Mouse (Mus musculus) heart, postnatal 10 days (tissue): ENCODE measurements around the gene Abhd14b. TPM values are rescaled to one million over a fixed set of nuclear protein-coding genes. Genes with fewer than 3 reads are reported as not detected.

ENCODE experiments used
- total RNA-seq, 2 experiments: library from RNA; stranded (reverse); gene quantifications; 2 replicates each; pipeline ENCODE4 v1.2.3; 2021

The Abhd14b gene
- total RNA-seq, 2 experiments from 2014 or later = 4.6 to 6.2 TPM

Other genes starting within 250 kb of the Abhd14b start
- 10 to 100 TPM; 15.4 to 19.5 TPM for gene Ppm1m, start 247.7 kb upstream of the Abhd14b start, total RNA-seq
- 100 to 1,000 TPM; 112 to 132 TPM for gene Twf2, start 244.4 kb upstream of the Abhd14b start, total RNA-seq
- under 1 TPM; 0.72 to 0.79 TPM for gene Tlr9, start 224.9 kb upstream of the Abhd14b start, total RNA-seq
- gene Alas1, start 198.8 kb upstream of the Abhd14b start, total RNA-seq = 100 to 1,000 TPM; 492 to 534 TPM
- gene Poc1a, start 166.4 kb upstream of the Abhd14b start, total RNA-seq = 1 to 10 TPM; 6.4 to 7.2 TPM
- 10 to 100 TPM; 47.0 to 47.1 TPM for gene Dusp7, start 78.8 kb upstream of the Abhd14b start, total RNA-seq
- gene Rpl29, start 18.0 kb upstream of the Abhd14b start, total RNA-seq = 100 to 1,000 TPM; 403 to 404 TPM
- gene Acy1, start 9.1 kb upstream of the Abhd14b start, total RNA-seq = 10 to 100 TPM; 17.0 to 17.8 TPM
- 10 to 100 TPM; 20.0 to 22.4 TPM for gene Abhd14a, start 219 bp downstream of the Abhd14b start, total RNA-seq
- 10 to 100 TPM; 77.4 to 89.6 TPM for gene Pcbp4, start 5.8 kb downstream of the Abhd14b start, total RNA-seq
- under 1 TPM in 1 of 2 experiments, not detected in 1; 0.12 TPM for gene Gpr62, start 18.5 kb downstream of the Abhd14b start, total RNA-seq
- gene Rrp9, start 28.5 kb downstream of the Abhd14b start, total RNA-seq = 10 to 100 TPM; 18.8 to 19.1 TPM
- 10 to 100 TPM; 12.5 to 13.5 TPM for gene Parp3, start 29.5 kb downstream of the Abhd14b start, total RNA-seq
- not detected for gene Iqcf1, start 52.5 kb downstream of the Abhd14b start, total RNA-seq
- gene Iqcf5, start 67.1 kb downstream of the Abhd14b start, total RNA-seq = not detected
- gene Iqcf3, start 114.2 kb downstream of the Abhd14b start, total RNA-seq = not detected
- not detected for gene Iqcf4, start 123.5 kb downstream of the Abhd14b start, total RNA-seq
- gene Iqcf6, start 179.1 kb downstream of the Abhd14b start, total RNA-seq = not detected
- gene Grm2, start 208.6 kb downstream of the Abhd14b start, total RNA-seq = not detected
- gene Tex264, start 238.5 kb downstream of the Abhd14b start, total RNA-seq = 10 to 100 TPM; 35.4 to 37.4 TPM